Mouse (Mus musculus) cerebellum, adult 2 months (tissue): ENCODE measurements around the gene A530032D15Rik.
"Not testable (repeated sequence)": the region's sequence is repeated elsewhere in the genome, so short reads cannot be mapped to it uniquely, and the experiment has no call there.

Source experiments
- CTCF ChIP-seq: fragments of 200-500 bp; IDR thresholded peaks from 2 replicates; pipeline ENCODE4 v1.5.1; 2011; ENCODE audit warnings: low read depth, mild to moderate bottlenecking, control low read depth, low read length, moderate library complexity, borderline replicate concordance; ENCODE audit not compliant: insufficient read depth
- POLR2A ChIP-seq: fragments of 200-500 bp; IDR thresholded peaks from 2 replicates; pipeline ENCODE4 v1.6.1; 2011; ENCODE audit warnings: low read length, control low read depth, borderline replicate concordance; ENCODE audit not compliant: insufficient read depth

DNA sequence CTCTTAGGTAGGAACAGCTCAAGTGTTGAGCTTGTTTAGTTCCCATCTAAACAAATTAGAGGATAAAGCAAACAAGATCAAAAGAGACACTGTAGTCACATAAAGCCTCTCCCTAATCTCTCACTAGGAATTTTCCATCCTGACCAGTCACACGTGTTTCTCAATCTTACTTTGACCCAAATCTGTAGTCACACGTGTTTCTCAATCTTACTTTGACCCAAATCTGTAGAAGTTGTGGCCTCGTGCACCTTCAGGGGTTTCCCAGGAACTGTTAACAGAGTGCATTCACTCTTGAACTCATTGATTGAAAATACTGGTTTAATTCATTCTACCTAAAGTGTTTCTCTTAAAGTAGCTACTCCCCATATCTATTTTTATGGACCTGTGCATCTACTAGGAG lies 36.6 kb downstream of the A530032D15Rik start:
- TF ChIP-seq POLR2A, CTCF: not testable (repeated sequence)
